Mouse (Mus musculus): ENCODE results near the gene Dlg3.

The Dlg3 gene

DNA sequence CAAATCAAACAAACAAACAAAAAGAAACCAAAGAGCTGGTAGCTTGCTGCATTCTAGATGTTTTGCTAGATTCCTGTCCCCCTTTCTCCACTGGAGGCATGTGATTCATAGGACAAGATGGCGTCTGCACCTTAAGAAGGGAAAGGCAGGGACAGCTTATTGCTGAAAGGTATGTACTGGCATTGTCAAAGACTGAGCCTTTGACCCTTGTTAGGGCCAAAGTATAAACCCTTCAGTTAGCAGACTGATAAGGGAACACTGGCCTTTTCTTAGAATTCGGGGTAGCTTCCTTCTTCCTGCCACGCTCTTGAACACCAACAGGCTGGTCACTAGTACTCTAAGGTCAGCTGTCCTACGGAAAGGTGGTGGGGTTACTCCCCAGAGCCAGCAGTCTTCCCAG is 29.8 kb downstream of the Dlg3 start:
- DNase-seq (ENCODE audit: low spot score in 2 of 2), result no peak

DNA sequence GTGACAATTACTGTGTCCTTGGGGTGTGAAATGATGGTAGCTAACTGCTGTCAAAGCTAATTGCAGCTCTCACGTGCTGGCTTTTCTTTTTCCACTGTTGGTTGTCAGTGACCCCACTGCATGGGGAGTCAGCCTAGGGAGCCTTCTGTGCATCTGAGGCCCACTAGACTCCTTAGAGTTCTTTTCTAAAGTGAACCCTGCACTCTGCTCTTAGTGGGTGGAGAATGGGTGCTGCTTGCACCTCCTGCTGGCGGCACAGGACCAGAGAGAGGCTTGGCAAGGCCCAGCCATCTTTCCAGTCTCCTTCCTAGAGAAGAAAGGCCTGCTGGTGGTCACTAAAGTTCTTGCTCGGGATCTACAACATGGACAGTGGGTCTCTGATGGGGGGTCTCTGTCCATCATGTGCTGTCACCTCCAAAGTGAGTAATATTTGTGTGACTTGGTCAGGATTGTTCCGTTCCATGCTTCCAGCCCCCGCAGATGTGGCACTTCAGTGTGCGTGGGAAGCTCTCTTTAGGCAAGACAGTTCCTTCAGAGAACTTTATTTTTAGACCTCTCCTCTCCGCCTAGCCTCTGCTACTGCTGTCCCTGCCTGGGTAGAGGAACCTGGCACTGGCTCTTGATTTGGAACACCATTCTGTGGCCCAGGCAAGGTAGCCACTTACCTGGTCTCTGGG is 30.5 kb downstream of the Dlg3 start:
- peak; percentile 32 to 72 for DNase-seq (ENCODE audit: low spot score in 2 of 2)

- no peak for DNase-seq (ENCODE audit: low spot score in 2 of 2)
Measured at GRCm38 (mm10) chrX:100800643-100801042, 33.1 kb downstream of the Dlg3 start.

DNA sequence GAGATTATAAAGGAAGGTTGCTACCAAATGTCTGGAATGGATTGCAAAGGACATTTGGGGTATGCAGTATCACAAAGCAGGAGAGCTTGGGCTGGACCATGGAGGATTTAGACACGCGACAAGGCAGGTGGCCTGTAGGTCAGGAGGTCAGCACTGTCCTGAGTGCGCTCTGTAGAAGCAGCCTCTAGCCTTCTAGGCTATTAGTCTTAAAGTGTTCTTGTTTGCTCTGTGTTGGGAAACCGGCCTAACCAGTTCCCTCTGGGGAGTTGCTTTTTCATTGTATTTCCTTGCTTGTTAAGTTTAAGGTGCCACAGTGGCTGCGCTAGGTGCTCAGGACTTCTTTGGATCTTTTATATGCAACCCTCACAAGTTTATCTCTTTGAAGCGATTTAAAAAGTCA is 34.5 kb downstream of the Dlg3 start:
- DNase-seq (ENCODE audit: low spot score in 2 of 2), result no peak

GRCm38 (mm10) chrX:100811129-100811528 is 43.6 kb downstream of the Dlg3 start:
- DNase-seq (ENCODE audit: low spot score in 2 of 2), result no peak

DNA sequence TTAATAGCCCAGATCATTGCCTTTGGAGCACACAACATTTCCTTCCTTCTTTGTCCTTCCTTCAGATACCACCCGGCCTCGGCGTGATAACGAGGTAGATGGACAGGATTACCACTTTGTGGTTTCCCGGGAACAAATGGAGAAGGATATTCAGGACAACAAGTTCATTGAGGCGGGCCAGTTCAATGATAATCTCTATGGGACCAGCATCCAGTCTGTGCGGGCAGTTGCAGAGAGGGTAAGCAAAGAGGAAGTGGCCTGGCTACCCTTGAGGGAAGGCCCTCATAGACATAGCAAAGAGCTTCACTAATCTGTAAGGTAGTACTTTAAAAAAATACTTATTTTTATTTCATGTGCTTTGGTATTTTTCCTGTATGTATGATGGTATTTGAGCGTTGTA is 46.6 kb downstream of the Dlg3 start:
- no peak for DNase-seq (ENCODE audit: low spot score in 2 of 2)

DNA sequence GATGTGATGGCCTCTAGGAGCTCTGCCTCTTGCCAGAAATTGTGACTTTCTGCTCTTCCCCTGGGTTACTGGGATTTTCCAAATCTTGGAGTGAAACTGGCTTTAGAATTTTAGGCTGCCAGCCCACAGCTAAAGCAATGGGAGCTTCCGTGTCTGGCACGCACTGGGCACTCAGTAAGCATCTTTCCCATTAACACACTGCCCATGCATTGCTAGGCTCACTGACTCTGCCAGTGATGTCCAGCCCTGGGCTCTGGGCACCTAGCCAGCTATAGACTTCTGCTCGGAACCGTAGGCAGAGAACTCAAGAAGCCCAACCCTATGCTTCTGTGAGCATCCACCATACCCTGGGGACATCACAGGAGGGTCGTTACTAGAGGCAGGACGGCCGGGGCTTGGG is 48.2 kb downstream of the Dlg3 start:
- no peak for DNase-seq (ENCODE audit: low spot score in 2 of 2)

DNA sequence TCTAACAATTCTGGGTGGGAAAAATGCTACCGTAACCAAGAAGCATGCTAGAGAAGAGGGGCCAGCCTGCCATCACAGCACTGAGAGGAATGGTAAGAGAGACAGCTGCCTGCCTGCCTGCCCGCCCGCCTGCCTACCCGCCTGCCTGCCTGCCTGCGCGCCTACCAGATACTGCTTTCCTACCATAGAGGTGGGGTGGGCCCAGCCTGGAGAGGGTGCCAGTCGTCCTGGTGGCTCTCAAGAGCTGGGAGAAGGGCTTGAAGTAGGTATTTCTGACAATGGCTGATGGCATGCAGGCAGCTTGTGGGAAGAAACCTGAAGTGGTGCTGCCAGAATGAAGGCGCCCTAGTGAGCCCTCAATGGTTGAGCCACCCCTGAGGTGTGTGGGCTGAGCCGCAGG is 51.2 kb downstream of the Dlg3 start:
- no peak for DNase-seq (ENCODE audit: low spot score in 2 of 2)

DNA sequence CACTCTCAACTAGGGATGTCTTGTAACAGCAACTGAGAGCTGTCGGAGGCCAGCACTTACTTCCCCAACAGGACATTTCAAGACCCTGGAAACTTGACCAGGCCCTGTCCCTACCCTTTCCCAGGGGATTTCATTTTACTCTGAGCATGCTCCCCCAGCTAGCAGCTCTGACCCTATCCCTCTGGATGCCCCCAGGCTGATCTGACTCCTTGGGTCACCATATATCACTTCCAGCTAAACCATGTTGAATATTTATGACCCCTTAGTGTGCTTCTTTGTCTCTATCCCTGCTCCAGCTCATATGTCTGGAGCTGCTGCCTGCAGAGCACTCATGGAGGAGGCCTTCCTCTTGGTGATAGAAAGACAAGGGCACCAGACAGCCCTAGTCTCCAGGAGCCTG is 53.6 kb downstream of the Dlg3 start:
- no peak for DNase-seq (ENCODE audit: low spot score in 2 of 2)

DNA sequence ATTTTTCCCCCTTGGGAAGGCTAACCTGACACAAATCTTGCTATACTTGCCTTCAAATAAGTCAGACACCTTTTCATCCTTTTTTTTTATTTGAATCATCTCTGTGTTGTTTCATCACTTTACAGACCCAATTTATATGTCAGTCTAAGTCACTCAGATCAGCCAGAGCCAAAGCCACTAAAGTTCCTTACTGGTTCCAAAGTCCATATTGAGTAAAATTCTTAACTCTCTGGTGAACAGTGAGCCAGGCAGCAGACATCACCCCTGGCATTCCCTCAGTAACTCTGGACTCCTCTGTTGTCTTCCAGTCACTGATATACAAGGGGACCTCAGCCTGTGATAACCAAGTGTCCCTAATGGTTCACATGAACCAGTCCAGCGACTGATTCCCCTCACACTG is 58.0 kb downstream of the Dlg3 start:
- no peak for DNase-seq (ENCODE audit: low spot score in 2 of 2)

GRCm38 (mm10) chrX:100832806-100833205 is 65.3 kb downstream of the Dlg3 start:
- no peak for DNase-seq (ENCODE audit: low spot score in 2 of 2)

GRCm38 (mm10) chrX:100839211-100839610 is 71.7 kb downstream of the Dlg3 start:
- DNase-seq (ENCODE audit: low spot score in 2 of 2), result no peak

Measured in left cerebral cortex, adult 9 months (tissue).